Mouse (Mus musculus): ENCODE results near the gene Akap6. TPM values are rescaled to one million over a fixed set of nuclear protein-coding genes. Genes with fewer than 3 reads are reported as not detected.

Akap6 gene
- polyA plus RNA-seq, 1 experiment from 2014 or later = 0.02 TPM

DNA sequence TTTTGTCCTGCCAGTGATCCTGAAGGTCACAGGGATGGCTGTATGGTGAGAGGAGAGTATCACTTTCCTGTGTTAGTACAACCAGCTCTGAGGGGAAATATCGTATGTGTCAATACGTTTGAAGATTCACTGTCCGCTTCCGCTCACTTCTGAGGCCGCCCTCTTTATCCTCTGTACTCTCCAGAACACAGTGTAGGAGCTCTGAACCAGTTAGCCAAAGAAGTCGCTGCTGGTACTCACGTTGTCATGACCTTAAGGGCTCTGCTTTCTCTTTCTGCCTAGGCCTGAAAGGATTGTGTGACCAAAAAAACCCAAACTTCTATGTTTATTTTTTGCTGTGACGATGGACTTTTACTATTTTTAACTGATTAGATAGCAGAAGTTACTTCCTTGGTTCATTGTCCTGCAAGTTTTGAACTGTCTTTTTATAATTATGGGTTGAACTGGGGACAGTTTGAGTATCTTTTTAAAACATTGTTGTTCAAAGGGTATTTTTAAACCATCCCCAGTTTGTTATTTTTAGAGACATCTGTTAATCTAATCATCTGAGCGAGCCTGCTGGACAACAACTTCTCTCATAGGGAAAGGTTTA, 175.2 kb downstream of the Akap6 start:
- ATAC-seq = no peak
- WGBS (ENCODE audit: insufficient replicate concordance) = 56% methylated on average over 9 of the region's 9 CpGs
- no peaks in the 10 kb centered on the region for H3K36me3 ChIP-seq (replicated peaks; ENCODE audit: insufficient read depth, low read length)
- H3K4me2 ChIP-seq (ENCODE audit: low read depth, low read length) = no peak overlapping the region
- no peaks in the 10 kb centered on the region for H3K9me3 ChIP-seq (ENCODE audit: low read length)
- TF ChIP-seq CTCF (IDR thresholded peaks at IDR 0.05; ENCODE audit: low read depth) (no peak), EP300 (IDR thresholded peaks at IDR 0.05; ENCODE audit: low read depth) (no peak)
- DNase-seq = no peak
- no peaks in the 10 kb centered on the region for H3K4me1 ChIP-seq (ENCODE audit: insufficient read depth)
- no peak overlapping the region for H3K4me3 ChIP-seq (ENCODE audit: low read depth, low read length)
- no peak overlapping the region for H3K9ac ChIP-seq (replicated peaks)
- H3K27me3 ChIP-seq (ENCODE audit: insufficient read depth, low read length) = no peaks in the 10 kb centered on the region
- H3K27ac ChIP-seq (ENCODE audit: low read depth) = no peak overlapping the region

DNA sequence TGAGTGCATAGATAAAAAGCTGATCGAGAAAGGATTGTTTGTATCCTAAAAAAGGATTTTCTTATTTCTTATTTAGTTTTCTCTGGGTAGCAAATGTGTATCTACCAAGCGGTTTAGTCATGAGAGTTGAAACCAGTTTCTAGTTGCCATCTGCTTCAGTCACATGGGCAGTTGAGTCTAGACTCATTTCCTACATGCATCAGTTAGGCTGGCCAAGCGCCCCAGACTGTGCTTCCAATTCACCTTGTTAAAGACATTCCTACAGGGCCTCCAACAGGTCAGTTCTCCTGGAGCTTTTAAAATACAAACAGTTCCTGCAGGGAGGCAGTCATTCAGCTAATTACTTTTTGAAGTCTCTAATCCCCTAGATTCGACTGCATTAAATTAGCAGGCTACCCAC, 176.9 kb downstream of the Akap6 start:
- Histone ChIP-seq H3K4me1 (ENCODE audit: insufficient read depth) (no peaks in the 10 kb centered on the region), H3K36me3 (replicated peaks; ENCODE audit: insufficient read depth, low read length) (no peaks in the 10 kb centered on the region), H3K27me3 (ENCODE audit: insufficient read depth, low read length) (no peaks in the 10 kb centered on the region), H3K9me3 (ENCODE audit: low read length) (no peaks in the 10 kb centered on the region), H3K27ac (ENCODE audit: low read depth) (no peak overlapping the region), H3K4me2 (ENCODE audit: low read depth, low read length) (no peak overlapping the region), H3K9ac (replicated peaks) (no peak overlapping the region), H3K4me3 (ENCODE audit: low read depth, low read length) (no peak overlapping the region)
- WGBS (ENCODE audit: insufficient replicate concordance) = 65% methylated on average over 4 of the region's 4 CpGs
- no peak for TF ChIP-seq CTCF (IDR thresholded peaks at IDR 0.05; ENCODE audit: low read depth)
- no peak for TF ChIP-seq EP300 (IDR thresholded peaks at IDR 0.05; ENCODE audit: low read depth)
- ATAC-seq (no peak), DNase-seq (no peak)

GRCm38 (mm10) chr12:52876978-52877769, 178.0 kb downstream of the Akap6 start:
- H3K4me2 ChIP-seq (ENCODE audit: low read depth, low read length) = no peak overlapping the region
- H3K9me3 ChIP-seq (ENCODE audit: low read length) = no peaks in the 10 kb centered on the region
- H3K4me3 ChIP-seq (ENCODE audit: low read depth, low read length) = no peak overlapping the region
- no peaks in the 10 kb centered on the region for H3K27me3 ChIP-seq (ENCODE audit: insufficient read depth, low read length)
- no peak overlapping the region for H3K9ac ChIP-seq (replicated peaks)
- H3K36me3 ChIP-seq (replicated peaks; ENCODE audit: insufficient read depth, low read length) = no peaks in the 10 kb centered on the region
- no peak for DNase-seq
- H3K27ac ChIP-seq (ENCODE audit: low read depth) = no peak overlapping the region
- 79% methylated on average over 8 of the region's 8 CpGs for WGBS (ENCODE audit: insufficient replicate concordance)
- no peaks in the 10 kb centered on the region for H3K4me1 ChIP-seq (ENCODE audit: insufficient read depth)
- TF ChIP-seq CTCF (IDR thresholded peaks at IDR 0.05; ENCODE audit: low read depth) = no peak
- TF ChIP-seq EP300 (IDR thresholded peaks at IDR 0.05; ENCODE audit: low read depth) = no peak
- no peak for ATAC-seq

DNA sequence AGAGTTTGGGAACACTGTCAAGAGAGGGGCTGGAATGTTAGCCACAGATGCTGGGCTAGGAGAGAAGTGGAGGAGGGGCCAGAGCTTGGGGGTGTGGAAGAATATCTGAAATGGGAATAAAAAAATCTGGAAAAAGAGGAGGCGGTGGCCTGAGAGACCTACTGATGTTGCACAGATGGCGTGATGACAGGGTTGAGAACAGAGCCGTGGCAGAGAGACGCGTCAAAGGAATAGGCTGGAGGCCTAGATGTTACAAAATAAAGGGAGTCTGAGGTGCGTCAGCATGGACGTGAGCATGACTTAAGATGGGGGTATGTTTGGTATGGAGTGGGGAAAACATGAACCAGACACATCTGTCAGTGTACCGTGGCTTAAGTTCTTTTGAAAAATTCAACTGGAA, 180.1 kb downstream of the Akap6 start:
- no peaks in the 10 kb centered on the region for H3K36me3 ChIP-seq (replicated peaks; ENCODE audit: insufficient read depth, low read length)
- no peak overlapping the region for H3K4me3 ChIP-seq (ENCODE audit: low read depth, low read length)
- DNase-seq (no peak), ATAC-seq (no peak)
- no peak overlapping the region for H3K27ac ChIP-seq (ENCODE audit: low read depth)
- H3K9ac ChIP-seq (replicated peaks) = no peak overlapping the region
- no peak overlapping the region for H3K4me2 ChIP-seq (ENCODE audit: low read depth, low read length)
- H3K4me1 ChIP-seq (ENCODE audit: insufficient read depth) = no peaks in the 10 kb centered on the region
- H3K9me3 ChIP-seq (ENCODE audit: low read length) = no peaks in the 10 kb centered on the region
- 79% methylated on average over 8 of the region's 8 CpGs for WGBS (ENCODE audit: insufficient replicate concordance)
- no peak for TF ChIP-seq CTCF (IDR thresholded peaks at IDR 0.05; ENCODE audit: low read depth)
- TF ChIP-seq EP300 (IDR thresholded peaks at IDR 0.05; ENCODE audit: low read depth) = no peak
- H3K27me3 ChIP-seq (ENCODE audit: insufficient read depth, low read length) = no peaks in the 10 kb centered on the region

DNA sequence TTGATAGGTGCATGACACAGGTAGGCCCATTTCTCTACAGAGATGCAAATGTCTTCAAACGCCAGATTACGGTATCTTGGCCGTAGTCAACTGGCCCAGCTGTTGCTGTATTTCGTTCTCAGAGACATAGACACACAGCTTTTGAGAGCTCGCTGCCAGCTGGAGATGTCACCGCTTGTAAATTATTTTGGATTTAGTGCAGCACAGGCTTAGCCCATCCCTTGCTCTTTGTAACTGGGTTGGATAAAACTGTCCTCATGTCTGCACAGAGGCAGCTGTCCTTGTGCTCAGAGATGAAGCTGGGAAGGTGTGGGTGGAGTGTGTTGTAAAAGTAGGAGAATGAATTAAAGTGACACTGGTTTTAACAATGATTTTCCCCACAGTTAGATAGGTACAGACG, 193.3 kb downstream of the Akap6 start:
- no peak for ATAC-seq
- Histone ChIP-seq H3K27ac (ENCODE audit: low read depth) (no peak overlapping the region), H3K36me3 (replicated peaks; ENCODE audit: insufficient read depth, low read length) (no peaks in the 10 kb centered on the region), H3K4me1 (ENCODE audit: insufficient read depth) (no peaks in the 10 kb centered on the region), H3K9me3 (ENCODE audit: low read length) (no peaks in the 10 kb centered on the region), H3K9ac (replicated peaks) (no peak overlapping the region), H3K4me2 (ENCODE audit: low read depth, low read length) (no peak overlapping the region), H3K4me3 (ENCODE audit: low read depth, low read length) (no peak overlapping the region), H3K27me3 (ENCODE audit: insufficient read depth, low read length) (no peaks in the 10 kb centered on the region)
- no peak for DNase-seq
- 77% methylated on average over 7 of the region's 7 CpGs for WGBS (ENCODE audit: insufficient replicate concordance)
- TF ChIP-seq EP300 (IDR thresholded peaks at IDR 0.05; ENCODE audit: low read depth) (no peak), CTCF (IDR thresholded peaks at IDR 0.05; ENCODE audit: low read depth) (no peak)

DNA sequence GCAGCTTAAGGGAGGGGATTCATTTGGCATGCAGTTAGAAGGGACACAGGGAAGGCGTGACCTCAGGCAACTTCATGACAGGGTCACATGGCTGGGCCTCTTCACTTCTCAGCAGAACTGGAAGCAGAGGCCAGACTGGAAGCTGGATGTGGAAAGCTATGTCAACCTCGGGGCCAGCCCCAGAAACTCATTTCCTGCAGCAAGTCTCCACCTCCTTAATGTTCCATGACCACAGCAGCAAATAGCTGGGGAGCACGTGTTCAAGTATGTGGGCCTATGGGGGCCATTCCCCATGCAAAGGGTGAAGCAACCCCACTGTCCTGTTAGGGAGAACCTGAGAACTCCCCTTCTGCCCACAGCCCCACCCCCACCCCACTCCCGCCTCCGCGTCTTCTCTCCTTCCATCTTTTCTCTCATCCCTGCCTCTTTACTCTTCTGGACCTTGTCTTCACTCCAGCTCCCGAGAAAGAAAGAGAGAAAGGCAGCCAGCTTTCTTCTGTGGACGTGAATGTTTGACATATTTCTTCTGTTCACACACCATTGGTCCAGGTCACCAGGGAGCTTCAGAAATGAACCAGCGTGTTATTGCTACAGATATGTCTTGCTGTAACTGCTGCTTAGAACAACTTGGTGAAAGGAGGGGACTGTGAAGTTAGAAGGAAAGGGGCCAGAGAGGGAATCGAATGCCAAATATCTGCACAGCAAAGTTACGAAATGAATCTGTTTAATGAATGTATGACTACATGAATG, 194.6 kb downstream of the Akap6 start:
- Histone ChIP-seq H3K36me3 (replicated peaks; ENCODE audit: insufficient read depth, low read length) (no peaks in the 10 kb centered on the region), H3K9me3 (ENCODE audit: low read length) (no peaks in the 10 kb centered on the region), H3K4me1 (ENCODE audit: insufficient read depth) (no peaks in the 10 kb centered on the region), H3K27me3 (ENCODE audit: insufficient read depth, low read length) (no peaks in the 10 kb centered on the region), H3K4me2 (ENCODE audit: low read depth, low read length) (no peak overlapping the region), H3K9ac (replicated peaks) (no peak overlapping the region), H3K27ac (ENCODE audit: low read depth) (no peak overlapping the region), H3K4me3 (ENCODE audit: low read depth, low read length) (no peak overlapping the region)
- no peak for TF ChIP-seq EP300 (IDR thresholded peaks at IDR 0.05; ENCODE audit: low read depth)
- 71% methylated on average over 11 of the region's 11 CpGs for WGBS (ENCODE audit: insufficient replicate concordance)
- ATAC-seq (no peak), DNase-seq (no peak)
